Mouse (Mus musculus): ENCODE results near the gene C130032M10Rik. TPM values are rescaled to one million over a fixed set of nuclear protein-coding genes. Genes with fewer than 3 reads are reported as not detected.
A peak's percentile ranks its signal among the peaks of the same experiment; 100 is the strongest.
"Not testable (repeated sequence)": the region's sequence is repeated elsewhere in the genome, so short reads cannot be mapped to it uniquely, and the experiment has no call there.

Gene C130032M10Rik
- total RNA-seq, 2 experiments from 2014 or later: not detected

GRCm38 (mm10) chr9:114512831-114513230 is 2.7 kb upstream of the C130032M10Rik start:
- DNase-seq (ENCODE audit: low spot score in 2 of 2): no peak
- intact Hi-C loops (cut with DNase I): no loop called here

- no peak for DNase-seq (ENCODE audit: low spot score in 2 of 2)
- intact Hi-C loops (cut with DNase I): no loop called here
Measured at GRCm38 (mm10) chr9:114517924-114518497, 2.5 kb downstream of the C130032M10Rik start.

GRCm38 (mm10) chr9:114518812-114519477 is 3.4 kb downstream of the C130032M10Rik start:
- intact Hi-C loops (cut with DNase I): no loop called here
- no peak for DNase-seq (ENCODE audit: low spot score in 2 of 2)

- DNase-seq (ENCODE audit: low spot score in 2 of 2); intact Hi-C loops (cut with DNase I): not testable (repeated sequence)
Measured at GRCm38 (mm10) chr9:114520529-114520928, 5.0 kb downstream of the C130032M10Rik start.

GRCm38 (mm10) chr9:114522041-114522440 is 6.5 kb downstream of the C130032M10Rik start:
- intact Hi-C loops (cut with DNase I): no loop called here
- no peak for DNase-seq (ENCODE audit: low spot score in 2 of 2)

- intact Hi-C loops (cut with DNase I): no loop called here
- no peak for DNase-seq (ENCODE audit: low spot score in 2 of 2)
Measured at GRCm38 (mm10) chr9:114522501-114522900, 7.0 kb downstream of the C130032M10Rik start.

- DNase-seq (ENCODE audit: low spot score in 2 of 2): no peak
- intact Hi-C loops (cut with DNase I): no loop called here
Measured at GRCm38 (mm10) chr9:114525073-114525633, 9.7 kb downstream of the C130032M10Rik start.

GRCm38 (mm10) chr9:114525891-114526290 is 10.4 kb downstream of the C130032M10Rik start:
- intact Hi-C loops (cut with DNase I): no loop called here
- no peak for DNase-seq (ENCODE audit: low spot score in 2 of 2)

- intact Hi-C loops (cut with DNase I): no loop called here
- no peak for DNase-seq (ENCODE audit: low spot score in 2 of 2)
Measured at GRCm38 (mm10) chr9:114526581-114526980, 11.1 kb downstream of the C130032M10Rik start.

- no peak for DNase-seq (ENCODE audit: low spot score in 2 of 2)
- intact Hi-C loops (cut with DNase I): no loop called here
Measured at GRCm38 (mm10) chr9:114527085-114527484, 11.6 kb downstream of the C130032M10Rik start.

GRCm38 (mm10) chr9:114527992-114528679 is 12.6 kb downstream of the C130032M10Rik start:
- intact Hi-C loops (cut with DNase I): no loop called here
- DNase-seq (ENCODE audit: low spot score in 2 of 2): no peak

GRCm38 (mm10) chr9:114528680-114529048 is 13.2 kb downstream of the C130032M10Rik start:
- intact Hi-C loops (cut with DNase I): no loop called here
- no peak for DNase-seq (ENCODE audit: low spot score in 2 of 2)

GRCm38 (mm10) chr9:114531276-114531675 is 15.8 kb downstream of the C130032M10Rik start:
- intact Hi-C loops (cut with DNase I): no loop called here
- DNase-seq (ENCODE audit: low spot score in 2 of 2): no peak

GRCm38 (mm10) chr9:114533848-114534247 is 18.4 kb downstream of the C130032M10Rik start:
- intact Hi-C loops (cut with DNase I): no loop called here
- DNase-seq (ENCODE audit: low spot score in 2 of 2): no peak

- intact Hi-C loops (cut with DNase I): no loop called here
- peak; percentile 5 to 11 for DNase-seq (ENCODE audit: low spot score in 2 of 2)
Measured at GRCm38 (mm10) chr9:114534747-114535517, 19.4 kb downstream of the C130032M10Rik start.

GRCm38 (mm10) chr9:114536628-114537027 is 21.1 kb downstream of the C130032M10Rik start:
- intact Hi-C loops (cut with DNase I): no loop called here
- no peak for DNase-seq (ENCODE audit: low spot score in 2 of 2)

- no peak for DNase-seq (ENCODE audit: low spot score in 2 of 2)
- intact Hi-C loops (cut with DNase I): no loop called here
Measured at GRCm38 (mm10) chr9:114538996-114539563, 23.6 kb downstream of the C130032M10Rik start.

GRCm38 (mm10) chr9:114541279-114541741 is 25.8 kb downstream of the C130032M10Rik start:
- intact Hi-C loops (cut with DNase I): no loop called here
- no peak for DNase-seq (ENCODE audit: low spot score in 2 of 2)

Measured in left cerebral cortex, postnatal 36 days (tissue).